Mouse (Mus musculus) ES-E14 (cell line): Measurements from ENCODE around the gene Trim44.

Experiments used
- CHD2 ChIP-seq: IDR thresholded peaks from 2 replicates; pipeline ENCODE4 v1.6.1; 2014; ENCODE audit warnings: mild to moderate bottlenecking, low read depth, low read length, inconsistent platforms
- HCFC1 ChIP-seq: IDR thresholded peaks from 2 replicates; pipeline ENCODE4 v1.6.1; 2012; ENCODE audit warnings: low read length, inconsistent platforms, borderline replicate concordance; ENCODE audit not compliant: insufficient read depth
- MAFK ChIP-seq: IDR thresholded peaks from 2 replicates; pipeline ENCODE4 v1.6.1; 2014; ENCODE audit warnings: mild to moderate bottlenecking, low read depth, low read length, inconsistent platforms; ENCODE audit not compliant: insufficient read depth
- ZC3H11A ChIP-seq: IDR thresholded peaks from 2 replicates; pipeline ENCODE4 v1.6.1; 2012; ENCODE audit warnings: low read depth, mild to moderate bottlenecking, inconsistent platforms, low read length, borderline replicate concordance
- ZNF384 ChIP-seq: IDR thresholded peaks from 2 replicates; pipeline ENCODE4 v1.6.1; 2012; ENCODE audit warnings: low read depth, low read length, inconsistent platforms

DNA sequence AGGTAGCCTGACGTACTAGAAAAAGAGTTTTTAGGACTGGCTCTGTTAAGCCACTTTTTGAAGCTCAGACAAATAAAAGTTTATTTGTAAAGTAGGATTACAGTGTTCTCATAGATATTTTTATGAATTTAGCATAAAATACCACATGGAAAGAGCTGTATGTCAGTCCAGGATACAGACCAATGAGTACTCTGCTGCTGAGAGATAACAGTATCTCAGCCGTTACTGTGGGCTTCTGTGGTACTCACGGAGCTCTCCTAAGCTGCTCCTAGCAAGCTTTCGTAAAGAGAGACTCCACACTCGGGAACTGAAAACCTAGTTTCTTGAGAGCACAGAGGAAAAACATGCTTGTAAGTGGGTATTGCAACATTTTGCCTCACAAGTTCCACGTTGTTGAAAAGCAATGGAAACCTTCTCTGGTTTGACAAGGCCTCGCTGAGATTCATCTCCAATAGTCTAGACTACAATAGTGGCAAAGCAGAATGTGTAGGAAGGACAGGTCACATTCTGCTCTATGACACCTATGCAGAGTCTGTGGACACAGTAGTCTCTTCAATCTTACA, 41.6 kb downstream of the Trim44 start:
- TF ChIP-seq CHD2 (no peak), MAFK (no peak), ZC3H11A (no peak), ZNF384 (no peak), HCFC1 (no peak)
